Mouse (Mus musculus) testis, postnatal 14 days (tissue): ENCODE data around the gene Naa40.

ENCODE experiments used
- DNase-seq: peaks from one replicate; pipeline ENCODE4 v3.0.0; 2021; ENCODE audit warnings: low spot score

Naa40 gene

DNA sequence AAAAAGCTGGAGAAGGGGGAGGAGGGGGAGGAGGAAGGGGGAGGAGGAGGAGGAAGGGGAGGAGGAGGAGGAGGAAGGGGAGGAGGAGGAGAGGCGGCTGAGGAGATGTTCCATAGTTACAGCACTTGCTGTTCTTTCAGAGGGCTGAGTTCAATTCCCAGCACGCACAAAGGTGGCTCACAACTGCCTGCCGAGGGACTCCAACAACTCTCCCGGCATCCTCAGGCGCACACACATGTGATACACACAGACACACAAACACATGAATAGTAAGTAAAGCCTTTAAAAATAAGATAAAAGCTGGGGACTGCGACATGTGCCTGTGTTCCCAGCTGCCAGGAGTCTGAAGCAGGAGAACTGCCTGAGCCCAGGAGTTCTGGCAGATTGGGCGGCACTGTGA lies 59.5 kb downstream of the Naa40 start:
- DNase-seq, result no peak

DNA sequence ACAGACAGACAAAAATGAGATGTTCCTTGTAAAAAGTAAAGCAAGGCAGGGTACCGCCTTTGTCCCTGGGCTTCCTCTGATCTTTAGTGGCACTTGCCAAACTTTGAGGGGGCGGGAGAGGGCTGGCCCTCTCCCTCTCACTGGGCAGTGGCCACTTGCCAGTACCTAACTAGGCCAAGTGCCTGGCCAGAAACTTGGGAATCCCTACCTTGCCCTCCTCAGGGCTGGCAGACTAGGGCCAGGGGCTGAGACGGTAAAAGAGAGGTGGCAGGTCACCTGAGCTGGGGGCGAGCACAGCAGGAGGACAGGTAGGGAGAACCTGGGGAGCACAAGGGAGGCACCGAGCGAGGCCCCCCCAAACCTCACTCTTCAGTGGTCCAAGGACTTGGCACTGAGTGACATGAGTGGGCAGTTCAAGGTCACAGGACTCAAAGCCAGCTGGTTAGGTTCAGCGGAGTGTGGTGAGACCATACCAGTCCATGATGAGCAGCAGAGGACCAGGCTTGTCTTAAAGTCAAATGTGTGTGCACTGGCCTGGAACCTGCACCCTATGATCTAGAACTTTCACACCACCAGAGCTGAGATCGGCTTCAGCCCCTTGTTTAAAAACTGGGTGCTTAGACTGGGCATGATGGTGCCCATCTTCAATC lies 60.1 kb downstream of the Naa40 start:
- DNase-seq, result peak; percentile 48

DNA sequence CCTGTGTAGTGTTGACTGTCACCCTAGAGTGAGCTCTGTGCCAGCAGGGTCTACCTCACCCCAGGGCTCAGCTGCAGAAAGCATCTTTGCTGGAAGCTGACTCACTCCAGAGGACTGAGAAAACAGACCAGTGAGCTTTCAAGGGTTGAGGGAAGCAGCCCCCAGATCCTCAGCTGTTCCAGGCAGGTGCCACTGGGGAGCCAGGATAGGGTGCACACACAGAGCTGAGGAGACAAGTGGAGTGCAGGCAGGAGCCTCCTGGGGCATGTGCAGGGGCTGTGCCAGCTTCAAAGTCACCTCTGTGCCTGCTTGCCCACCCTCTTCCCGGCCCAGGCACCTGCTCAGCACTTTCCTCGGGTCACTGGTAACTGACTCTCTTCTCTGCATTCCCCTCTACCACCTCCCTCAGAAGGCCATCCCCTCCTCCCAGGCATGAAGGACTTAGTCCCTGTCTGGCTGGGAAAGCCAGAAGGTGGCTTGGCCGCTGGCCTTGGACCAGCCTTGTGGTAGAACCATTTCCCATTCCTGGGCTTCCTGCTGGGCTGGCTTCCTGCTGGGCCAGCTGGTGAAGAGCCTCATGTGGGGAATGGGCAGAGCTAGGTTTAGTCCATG lies 62.0 kb downstream of the Naa40 start:
- DNase-seq, result no peak

DNA sequence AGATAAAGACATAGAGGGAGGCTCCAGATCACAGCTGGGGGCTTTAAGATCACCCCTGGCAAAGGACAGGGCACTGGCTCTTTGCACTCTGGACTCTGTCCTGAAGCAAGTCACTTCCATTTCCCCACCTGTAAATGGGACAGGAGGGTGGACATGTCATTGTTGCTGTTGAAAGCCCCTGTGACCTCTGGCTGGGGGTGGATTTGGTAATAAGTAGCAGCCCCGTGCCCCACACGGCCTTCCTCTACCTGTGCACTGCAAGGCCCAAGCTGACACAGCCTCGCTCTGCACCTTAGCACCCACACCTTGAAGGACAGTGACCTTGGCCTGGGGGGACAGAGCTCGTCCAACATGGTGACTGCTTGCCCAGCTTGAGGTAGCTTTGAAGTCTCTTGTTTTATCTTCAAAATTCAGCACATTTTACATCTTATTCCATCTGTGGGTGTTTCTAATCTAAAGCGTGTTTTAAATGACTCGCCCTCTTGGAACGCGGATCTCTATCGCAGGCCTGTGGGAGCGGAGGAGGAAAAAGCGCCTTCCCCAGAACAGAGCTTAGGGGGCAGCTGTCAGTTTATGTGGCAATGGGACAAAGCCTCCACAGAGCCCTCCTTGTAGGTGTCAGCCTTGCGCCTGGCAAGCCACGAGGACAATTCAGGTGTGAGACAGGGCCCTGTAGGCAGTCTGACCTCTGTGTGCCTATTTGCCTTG lies 63.0 kb downstream of the Naa40 start:
- DNase-seq, result no peak

DNA sequence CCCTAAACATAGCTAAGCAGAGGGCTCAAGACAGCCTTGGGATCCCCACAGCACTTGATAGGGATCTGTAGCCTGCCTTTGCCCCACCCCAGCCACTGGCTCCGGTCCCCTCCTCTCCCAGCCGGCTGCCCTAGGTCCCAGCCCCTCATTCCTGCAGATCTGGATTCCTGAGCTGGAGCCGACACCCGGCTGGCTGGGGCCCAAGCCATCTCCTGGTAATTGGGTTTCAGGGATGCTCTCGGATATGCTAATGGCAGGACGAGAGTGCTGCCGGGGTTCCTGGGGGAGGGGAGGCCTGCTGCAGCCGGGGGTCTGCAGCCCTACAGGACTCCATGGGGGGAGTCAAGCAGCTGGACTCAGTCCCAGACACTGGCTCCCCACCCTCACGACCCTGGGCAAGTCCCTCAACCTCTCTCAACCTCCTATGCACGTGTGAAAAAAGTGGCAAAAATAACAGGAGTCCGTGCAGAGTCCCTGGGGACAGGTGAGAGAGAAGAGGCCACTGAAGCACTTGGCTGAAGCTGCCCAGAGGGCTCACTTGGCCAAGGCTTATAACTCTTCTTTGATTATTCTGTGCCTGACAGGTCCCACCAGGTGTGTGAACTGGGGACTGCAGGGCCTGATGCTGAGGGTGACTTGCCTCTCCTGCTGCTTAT lies 64.8 kb downstream of the Naa40 start:
- no peak for DNase-seq
